Mouse (Mus musculus) heart, embryonic 10.5 days (tissue): Measurements from ENCODE around the gene Dera. TPM values are rescaled to one million over a fixed set of nuclear protein-coding genes. Genes with fewer than 3 reads are reported as not detected.

Experiments
- DNase-seq: peaks from one replicate; pipeline ENCODE4 v3.0.0-alpha.2; 2017; ENCODE audit warnings: low spot score
- H3K27ac ChIP-seq: fragments of 300-500 bp; sonication (generic); 2 replicates; pipeline ENCODE4 v1.5.1; 2016; ENCODE audit warnings: mild to moderate bottlenecking
- H3K27me3 ChIP-seq: fragments of 300-500 bp; sonication (generic); 2 replicates; pipeline ENCODE4 v1.6.1; 2016; ENCODE audit warnings: mild to moderate bottlenecking; ENCODE audit not compliant: poor library complexity, insufficient read depth, severe bottlenecking
- H3K36me3 ChIP-seq: fragments of 300-500 bp; sonication (generic); 2 replicates; pipeline ENCODE4 v1.6.1; 2016; ENCODE audit warnings: mild to moderate bottlenecking, moderate library complexity
- H3K4me1 ChIP-seq: fragments of 300-500 bp; sonication (generic); 2 replicates; pipeline ENCODE4 v1.6.1; 2016; ENCODE audit warnings: mild to moderate bottlenecking
- H3K4me3 ChIP-seq: fragments of 300-500 bp; sonication (generic); 2 replicates; pipeline ENCODE4 v1.5.1; 2016; ENCODE audit warnings: mild to moderate bottlenecking, moderate library complexity
- H3K9me3 ChIP-seq: fragments of 300-500 bp; sonication (generic); 2 replicates; pipeline ENCODE4 v1.6.1; 2016; ENCODE audit warnings: mild to moderate bottlenecking, moderate library complexity
- WGBS: fragments of 180-500 bp; shearing (Covaris S2); methylation state at CpG from one replicate; pipeline ENCODE4 v1.1.7; 2016; 5-methylcytosine and 5-hydroxymethylcytosine counted together
- polyA plus RNA-seq: library from polyadenylated mRNA; unstranded; fragments of >200 nt; fragmentation: Nextera tagmentation; extraction: Ambion mirVana; gene quantifications from 2 replicates; pipeline ENCODE4 v1.2.1, GENCODE M21; 2016

Gene Dera
- polyA plus RNA-seq, 1 experiment from 2014 or later, result 79.9 TPM

- H3K27me3 ChIP-seq, result no peaks in the 10 kb centered on the region
- no peaks in the 10 kb centered on the region for H3K9me3 ChIP-seq
- peaks cover 3% of the 10 kb centered on the region; the same call in 1 of the 2 replicates for H3K4me1 ChIP-seq
- H3K4me3 ChIP-seq, result no peak overlapping the region
- H3K27ac ChIP-seq, result no peak overlapping the region
- H3K36me3 ChIP-seq, result no peaks in the 10 kb centered on the region
- DNase-seq, result peak; percentile 61
- 57% methylated on average over 3 of the region's 3 CpGs for WGBS
These were observed 17.4 kb downstream of the Dera start for GRCm38 (mm10) chr6:137771621-137772250.

GRCm38 (mm10) chr6:137772918-137773636, 18.7 kb downstream of the Dera start:
- no peaks in the 10 kb centered on the region for H3K36me3 ChIP-seq
- WGBS, result 86% methylated on average over 8 of the region's 8 CpGs
- no peak overlapping the region for H3K27ac ChIP-seq
- H3K4me1 ChIP-seq, result peaks cover 13% of the 10 kb centered on the region; the same call in 1 of the 2 replicates
- H3K27me3 ChIP-seq, result no peaks in the 10 kb centered on the region
- H3K4me3 ChIP-seq, result no peak overlapping the region
- no peaks in the 10 kb centered on the region for H3K9me3 ChIP-seq
- DNase-seq, result peak; percentile 58

GRCm38 (mm10) chr6:137773637-137774028, 19.3 kb downstream of the Dera start:
- Histone ChIP-seq H3K27ac (no peak overlapping the region), H3K27me3 (no peaks in the 10 kb centered on the region), H3K4me3 (no peak overlapping the region), H3K9me3 (no peaks in the 10 kb centered on the region), H3K4me1 (peaks cover 18% of the 10 kb centered on the region; the same call in 1 of the 2 replicates), H3K36me3 (no peaks in the 10 kb centered on the region)
- DNase-seq, result peak; percentile 11
- WGBS, result 84% methylated on average over 6 of the region's 6 CpGs

GRCm38 (mm10) chr6:137774166-137774565, 19.8 kb downstream of the Dera start:
- no peaks in the 10 kb centered on the region for H3K36me3 ChIP-seq
- H3K27me3 ChIP-seq, result no peaks in the 10 kb centered on the region
- peaks cover 22% of the 10 kb centered on the region; the same call in 1 of the 2 replicates for H3K4me1 ChIP-seq
- H3K27ac ChIP-seq, result no peak overlapping the region
- H3K4me3 ChIP-seq, result no peak overlapping the region
- no peaks in the 10 kb centered on the region for H3K9me3 ChIP-seq
- 90% methylated on average over 13 of the region's 13 CpGs for WGBS
- DNase-seq, result peak; percentile 61

GRCm38 (mm10) chr6:137775159-137775558, 20.8 kb downstream of the Dera start:
- Histone ChIP-seq H3K27ac (no peak overlapping the region), H3K36me3 (0 out of 2 replicates have a peak, but pooled peaks cover 2% of the 10 kb centered on the region), H3K4me1 (peaks cover 26% of the 10 kb centered on the region; the same call in 1 of the 2 replicates), H3K9me3 (no peaks in the 10 kb centered on the region), H3K4me3 (no peak overlapping the region), H3K27me3 (no peaks in the 10 kb centered on the region)
- WGBS, result 89% methylated on average over 8 of the region's 8 CpGs
- DNase-seq, result peak; percentile 31

GRCm38 (mm10) chr6:137776981-137777380, 22.6 kb downstream of the Dera start:
- 0 out of 2 replicates have a peak, but pooled peaks cover 2% of the 10 kb centered on the region for H3K36me3 ChIP-seq
- H3K4me1 ChIP-seq, result peaks cover 24% of the 10 kb centered on the region; the same call in 1 of the 2 replicates
- H3K27me3 ChIP-seq, result no peaks in the 10 kb centered on the region
- H3K9me3 ChIP-seq, result no peaks in the 10 kb centered on the region
- DNase-seq, result peak; percentile 58
- H3K4me3 ChIP-seq, result no peak overlapping the region
- 67% methylated on average over 8 of the region's 8 CpGs for WGBS
- H3K27ac ChIP-seq, result no peak overlapping the region

- no peak overlapping the region for H3K4me3 ChIP-seq
- no peak overlapping the region for H3K27ac ChIP-seq
- WGBS, result 80% methylated on average over 7 of the region's 7 CpGs
- H3K4me1 ChIP-seq, result peaks cover 5% of the 10 kb centered on the region; the same call in 1 of the 2 replicates
- peaks cover 17% of the 10 kb centered on the region; the same call in 1 of the 2 replicates for H3K36me3 ChIP-seq
- no peak for DNase-seq
- H3K9me3 ChIP-seq, result no peaks in the 10 kb centered on the region
- no peaks in the 10 kb centered on the region for H3K27me3 ChIP-seq
These were observed 29.7 kb downstream of the Dera start for GRCm38 (mm10) chr6:137783899-137784637.

GRCm38 (mm10) chr6:137788976-137789590, 34.7 kb downstream of the Dera start:
- Histone ChIP-seq H3K27me3 (no peaks in the 10 kb centered on the region), H3K4me1 (peaks cover 10% of the 10 kb centered on the region), H3K36me3 (peaks cover 8% of the 10 kb centered on the region; the same call in 1 of the 2 replicates), H3K4me3 (no peak overlapping the region), H3K9me3 (no peaks in the 10 kb centered on the region), H3K27ac (no peak overlapping the region)
- DNase-seq, result no peak
- WGBS, result 80% methylated on average over 9 of the region's 9 CpGs

- peaks cover 8% of the 10 kb centered on the region; the same call in 1 of the 2 replicates for H3K36me3 ChIP-seq
- H3K9me3 ChIP-seq, result no peaks in the 10 kb centered on the region
- WGBS, result 71% methylated on average over 2 of the region's 2 CpGs
- H3K4me1 ChIP-seq, result peaks cover 14% of the 10 kb centered on the region
- no peak overlapping the region for H3K4me3 ChIP-seq
- H3K27ac ChIP-seq, result no peak overlapping the region
- DNase-seq, result no peak
- no peaks in the 10 kb centered on the region for H3K27me3 ChIP-seq
These were observed 35.3 kb downstream of the Dera start for GRCm38 (mm10) chr6:137789658-137790057.

- Histone ChIP-seq H3K27me3 (no peaks in the 10 kb centered on the region), H3K4me3 (no peak overlapping the region), H3K36me3 (peaks cover 26% of the 10 kb centered on the region), H3K9me3 (peaks cover 7% of the 10 kb centered on the region), H3K4me1 (peaks cover 20% of the 10 kb centered on the region), H3K27ac (peak overlapping the region; percentile 16; the same call in 1 of the 2 replicates)
- 14% methylated on average over 2 of the region's 2 CpGs for WGBS
- no peak for DNase-seq
These were observed 41.1 kb downstream of the Dera start for GRCm38 (mm10) chr6:137795494-137795893.

- Histone ChIP-seq H3K27ac (no peak overlapping the region), H3K4me3 (no peak overlapping the region), H3K36me3 (peaks cover 39% of the 10 kb centered on the region), H3K9me3 (peaks cover 7% of the 10 kb centered on the region), H3K4me1 (peaks cover 20% of the 10 kb centered on the region), H3K27me3 (no peaks in the 10 kb centered on the region)
- no peak for DNase-seq
- WGBS, result 70% methylated on average over 29 of the region's 29 CpGs
These were observed 42.5 kb downstream of the Dera start for GRCm38 (mm10) chr6:137796596-137797567.
